Mouse (Mus musculus) B cell, adult 2 months (primary cell): ENCODE measurements around the gene Ros1.

Experiments
- DNase-seq, 2 experiments: peaks; one replicate each; pipeline ENCODE4 v3.0.0; 2022

Gene Ros1

GRCm38 (mm10) chr10:52194957-52195852 lies at the start of gene Ros1:
Gene Ros1 (minus strand): TSS chr10:52195244.
- no peak for DNase-seq

- DNase-seq: no peak
These were observed 47.8 kb upstream of the Ros1 start for GRCm38 (mm10) chr10:52242680-52243323.

GRCm38 (mm10) chr10:52242015-52242414 lies 47.0 kb upstream of the Ros1 start:
- DNase-seq: no peak

- DNase-seq: no peak
These were observed 40.4 kb upstream of the Ros1 start for GRCm38 (mm10) chr10:52235461-52235860.

- no peak for DNase-seq
These were observed 39.6 kb upstream of the Ros1 start for GRCm38 (mm10) chr10:52234654-52234981.

- peak; percentile 53 for DNase-seq
These were observed 39.1 kb upstream of the Ros1 start for GRCm38 (mm10) chr10:52233969-52234653.

GRCm38 (mm10) chr10:52233301-52233968 lies 38.4 kb upstream of the Ros1 start, which contains the start of gene Dcbld1:
Gene Dcbld1 (plus strand): TSS chr10:52233619.
- DNase-seq: peak; percentile 73 to 76

GRCm38 (mm10) chr10:52232196-52233176 lies 37.4 kb upstream of the Ros1 start:
- peak; percentile 48 to 57 for DNase-seq

- no peak for DNase-seq
These were observed 24.6 kb upstream of the Ros1 start for GRCm38 (mm10) chr10:52219600-52219999.

GRCm38 (mm10) chr10:52217564-52217934 lies 22.5 kb upstream of the Ros1 start:
- no peak for DNase-seq

- peak; percentile 57 to 60 for DNase-seq
These were observed 21.9 kb upstream of the Ros1 start for GRCm38 (mm10) chr10:52216797-52217563.

GRCm38 (mm10) chr10:52215267-52215818 lies 20.3 kb upstream of the Ros1 start:
- no peak for DNase-seq

- no peak for DNase-seq
These were observed 9.0 kb upstream of the Ros1 start for GRCm38 (mm10) chr10:52204006-52204405.

- no peak for DNase-seq
These were observed 9.1 kb downstream of the Ros1 start for GRCm38 (mm10) chr10:52185900-52186299.

GRCm38 (mm10) chr10:52182878-52183277 lies 12.2 kb downstream of the Ros1 start:
- DNase-seq: no peak

- no peak for DNase-seq
These were observed 20.7 kb downstream of the Ros1 start for GRCm38 (mm10) chr10:52174376-52174775.

- no peak for DNase-seq
These were observed 24.6 kb downstream of the Ros1 start for GRCm38 (mm10) chr10:52170489-52170888.

- DNase-seq: no peak
These were observed 25.2 kb downstream of the Ros1 start for GRCm38 (mm10) chr10:52169841-52170240.

- DNase-seq: no peak
These were observed 29.7 kb downstream of the Ros1 start for GRCm38 (mm10) chr10:52165376-52165775.

GRCm38 (mm10) chr10:52160604-52161003 lies 34.4 kb downstream of the Ros1 start:
- no peak for DNase-seq

GRCm38 (mm10) chr10:52159704-52160103 lies 35.3 kb downstream of the Ros1 start:
- DNase-seq: no peak
